Mouse (Mus musculus): ENCODE measurements around the gene Limch1.

Limch1 gene

GRCm38 (mm10) chr5:66979332-66980218, 233.9 kb downstream of the Limch1 start:
- peak in 1 of 2 experiments; percentile 33 for DNase-seq (ENCODE audit: low spot score in 2 of 2)

GRCm38 (mm10) chr5:66980862-66981261, 235.2 kb downstream of the Limch1 start:
- DNase-seq (ENCODE audit: low spot score in 2 of 2): peak in 1 of 2 experiments; percentile 71

- no peak for DNase-seq (ENCODE audit: low spot score in 2 of 2)
Measured at GRCm38 (mm10) chr5:66983104-66983503, 237.5 kb downstream of the Limch1 start.

- DNase-seq (ENCODE audit: low spot score in 2 of 2): no peak
Measured at GRCm38 (mm10) chr5:66988926-66989325, 243.3 kb downstream of the Limch1 start.

- DNase-seq (ENCODE audit: low spot score in 2 of 2): no peak
Measured at GRCm38 (mm10) chr5:66989531-66989930, 243.9 kb downstream of the Limch1 start.

GRCm38 (mm10) chr5:66992401-66992800, 246.8 kb downstream of the Limch1 start:
- no peak for DNase-seq (ENCODE audit: low spot score in 2 of 2)

GRCm38 (mm10) chr5:66993076-66993475, 247.4 kb downstream of the Limch1 start:
- DNase-seq (ENCODE audit: low spot score in 2 of 2): no peak

- DNase-seq (ENCODE audit: low spot score in 2 of 2): no peak
Measured at GRCm38 (mm10) chr5:66996124-66996523, 250.5 kb downstream of the Limch1 start.

GRCm38 (mm10) chr5:66996886-66997599, 251.4 kb downstream of the Limch1 start:
- DNase-seq (ENCODE audit: low spot score in 2 of 2): peak; percentile 40 to 88

- no peak for DNase-seq (ENCODE audit: low spot score in 2 of 2)
Measured at GRCm38 (mm10) chr5:66997600-66997930, 251.9 kb downstream of the Limch1 start.

GRCm38 (mm10) chr5:66998341-66998740, 252.7 kb downstream of the Limch1 start:
- DNase-seq (ENCODE audit: low spot score in 2 of 2): no peak

- no peak for DNase-seq (ENCODE audit: low spot score in 2 of 2)
Measured at GRCm38 (mm10) chr5:67002346-67002745, 256.7 kb downstream of the Limch1 start.

- no peak for DNase-seq (ENCODE audit: low spot score in 2 of 2)
Measured at GRCm38 (mm10) chr5:67004619-67005018, 259.0 kb downstream of the Limch1 start.

- peak in 1 of 2 experiments; percentile 15 for DNase-seq (ENCODE audit: low spot score in 2 of 2)
Measured at GRCm38 (mm10) chr5:67011043-67011870, 265.6 kb downstream of the Limch1 start.

GRCm38 (mm10) chr5:67011985-67012384, 266.4 kb downstream of the Limch1 start:
- no peak for DNase-seq (ENCODE audit: low spot score in 2 of 2)

GRCm38 (mm10) chr5:67013926-67014325, 268.3 kb downstream of the Limch1 start:
- DNase-seq (ENCODE audit: low spot score in 2 of 2): no peak

GRCm38 (mm10) chr5:67016450-67016849, 270.8 kb downstream of the Limch1 start:
- DNase-seq (ENCODE audit: low spot score in 2 of 2): peak; percentile 23 to 77

GRCm38 (mm10) chr5:67024459-67025050, 278.9 kb downstream of the Limch1 start:
- no peak for DNase-seq (ENCODE audit: low spot score in 2 of 2)

- DNase-seq (ENCODE audit: low spot score in 2 of 2): no peak
Measured at GRCm38 (mm10) chr5:67025095-67025494, 279.5 kb downstream of the Limch1 start.

GRCm38 (mm10) chr5:67025581-67025980, 280.0 kb downstream of the Limch1 start:
- no peak for DNase-seq (ENCODE audit: low spot score in 2 of 2)

- DNase-seq (ENCODE audit: low spot score in 2 of 2): no peak
Measured at GRCm38 (mm10) chr5:67028786-67029185, 283.2 kb downstream of the Limch1 start.

- DNase-seq (ENCODE audit: low spot score in 2 of 2): no peak
Measured at GRCm38 (mm10) chr5:67029946-67030345, 284.3 kb downstream of the Limch1 start.
